Mouse (Mus musculus) G1E-ER4 (cell line): ENCODE measurements around the gene Klb. TPM values are rescaled to one million over a fixed set of nuclear protein-coding genes. Genes with fewer than 3 reads are reported as not detected.

Experiments used
- GATA1 ChIP-seq: IDR thresholded peaks from one replicate; pipeline ENCODE4 v1.8.0; 2012; ENCODE audit warnings: low read length, inconsistent platforms
- polyA plus RNA-seq: library from polyadenylated mRNA; stranded (reverse); fragments of >175 nt; gene quantifications from 2 replicates; pipeline ENCODE4 v1.2.3, GENCODE M21; 2012

Klb gene
- polyA plus RNA-seq, 1 experiment, result not detected

- no peak for TF ChIP-seq GATA1
These were observed 72.7 kb downstream of the Klb start for GRCm38 (mm10) chr5:65420822-65421221.

GRCm38 (mm10) chr5:65422803-65423202, 74.7 kb downstream of the Klb start:
- TF ChIP-seq GATA1, result no peak

GRCm38 (mm10) chr5:65424215-65424614, 76.1 kb downstream of the Klb start:
- no peak for TF ChIP-seq GATA1

- TF ChIP-seq GATA1, result no peak
These were observed 77.1 kb downstream of the Klb start for GRCm38 (mm10) chr5:65425251-65425650.

DNA sequence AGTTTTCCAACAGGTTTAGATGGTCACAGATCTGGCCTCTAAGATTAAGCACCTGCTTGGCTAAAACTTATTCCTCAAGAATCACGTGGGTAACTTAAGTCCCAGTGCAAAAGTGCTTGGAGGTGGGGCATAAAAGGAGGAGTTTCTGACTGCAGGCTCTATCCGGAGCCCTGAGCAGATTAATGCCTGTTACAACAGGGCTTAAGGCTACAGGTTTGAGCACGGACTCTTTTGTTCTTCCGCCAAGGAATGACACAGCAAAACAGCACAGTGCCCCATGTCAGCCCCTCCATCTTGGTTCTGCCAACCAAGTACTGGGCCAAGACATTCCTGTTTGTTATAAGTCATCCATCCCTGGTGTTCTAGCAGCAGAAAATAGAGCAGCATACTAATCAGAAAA, 80.2 kb downstream of the Klb start:
- TF ChIP-seq GATA1, result no peak

DNA sequence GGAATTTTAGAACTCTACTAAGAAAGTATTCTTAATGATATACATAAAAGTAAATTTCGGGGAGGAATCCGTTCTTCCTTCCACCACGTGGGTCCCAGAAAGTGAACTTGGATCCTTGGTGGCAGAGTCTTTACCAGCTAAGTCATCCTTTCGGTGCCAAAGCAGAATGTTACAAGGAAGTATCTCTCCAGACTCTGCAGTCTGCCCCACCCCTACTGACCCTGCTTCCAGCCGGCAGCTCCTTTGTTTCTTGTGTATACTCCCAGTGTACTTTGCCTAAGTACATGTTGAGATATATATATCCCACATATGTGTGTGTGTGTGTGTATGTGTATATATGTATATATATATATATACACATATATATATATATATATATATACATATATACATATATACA, 81.3 kb downstream of the Klb start:
- TF ChIP-seq GATA1, result no peak

Other genes starting within 250 kb of the Klb start
- gene Klhl5, start 240.8 kb upstream of the Klb start, polyA plus RNA-seq, result not detected in 2 replicates
- gene Wdr19, start 148.6 kb upstream of the Klb start, polyA plus RNA-seq, result 0.15 and 0.22 TPM in 2 replicates
- 2.7 and 17.2 TPM in 2 replicates for gene Rfc1, start 12.6 kb upstream of the Klb start, polyA plus RNA-seq
- 33.1 and 43.0 TPM in 2 replicates for gene Rpl9, start 43.1 kb downstream of the Klb start, polyA plus RNA-seq
- gene Lias, start 43.2 kb downstream of the Klb start, polyA plus RNA-seq, result 3.6 and 6.6 TPM in 2 replicates
- gene Ugdh, start 87.6 kb downstream of the Klb start, polyA plus RNA-seq, result 1.3 and 1.5 TPM in 2 replicates
- 13.7 and 30.4 TPM in 2 replicates for gene Gm43552, start 144.5 kb downstream of the Klb start, polyA plus RNA-seq
- gene Smim14, start 188.9 kb downstream of the Klb start, polyA plus RNA-seq, result 13.1 and 16.4 TPM in 2 replicates
- 145 and 188 TPM in 2 replicates for gene Ube2k, start 188.9 kb downstream of the Klb start, polyA plus RNA-seq